Mouse (Mus musculus): ENCODE data around the gene Crygn.

Gene Crygn

DNA sequence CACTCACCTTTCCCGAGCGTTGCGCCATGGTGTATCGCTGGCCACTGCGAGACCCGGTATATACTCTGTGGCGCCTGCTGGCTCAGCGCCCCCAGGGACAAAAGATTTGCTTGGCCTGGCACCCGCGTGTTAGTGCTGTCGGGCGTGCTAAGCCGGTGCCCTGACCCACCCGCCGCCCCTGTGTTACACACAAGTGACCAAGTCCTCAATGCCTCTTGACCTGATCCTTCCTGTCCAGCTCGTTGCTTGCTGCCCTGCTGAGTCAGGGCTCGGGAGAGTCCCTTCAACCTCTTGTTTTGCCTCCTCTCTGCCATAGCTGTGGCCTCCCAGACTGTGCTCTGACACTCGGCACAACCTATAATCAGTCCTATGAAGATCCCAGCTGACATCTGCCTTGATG, at the start of gene Crygn:
Gene Crygn, minus strand, starts transcription at position 193 of the 400 bp plus-strand sequence.
- 66% methylated on average over 18 of the region's 18 CpGs for WGBS

DNA sequence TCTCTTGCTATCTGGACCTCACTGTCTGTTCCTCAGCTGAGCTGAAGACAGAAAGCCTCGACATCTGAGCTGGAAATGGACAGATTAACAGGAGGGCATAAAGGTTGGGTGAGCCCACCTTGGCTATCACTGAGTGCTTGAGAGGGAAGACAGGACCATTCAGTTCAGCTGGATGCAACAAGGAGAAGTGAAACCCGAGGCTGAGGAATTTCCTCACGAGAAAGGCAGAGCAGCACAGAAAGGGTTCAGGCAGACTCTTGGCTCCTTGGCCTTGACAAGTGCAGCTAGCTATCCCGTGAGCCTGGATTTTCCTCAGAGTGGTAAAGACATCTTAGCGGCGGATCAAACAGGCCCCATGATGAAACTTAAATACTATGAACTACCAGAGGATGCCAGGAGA, 47.4 kb upstream of the Crygn start:
- 80% methylated on average over 6 of the region's 6 CpGs for WGBS

DNA sequence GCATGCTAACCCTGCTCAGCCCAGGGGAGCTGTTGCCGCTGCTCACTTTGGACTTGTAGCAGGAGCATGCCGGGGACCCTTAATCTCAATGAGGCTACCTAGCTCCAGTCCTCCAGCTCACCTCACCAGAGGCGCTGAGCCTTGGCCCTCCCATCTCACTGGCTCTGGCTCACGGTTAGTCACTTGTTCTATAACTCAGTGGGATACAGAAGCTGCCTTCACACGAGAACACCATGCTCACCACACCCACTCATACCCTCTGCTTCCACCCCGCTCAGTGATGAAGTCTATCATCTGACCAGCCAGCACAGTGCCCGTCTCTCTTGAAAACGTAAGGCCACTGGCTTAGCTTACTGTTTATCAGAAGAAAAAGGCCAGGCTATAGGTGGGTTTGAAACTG, 46.9 kb upstream of the Crygn start:
- 61% methylated on average over 8 of the region's 8 CpGs for WGBS

DNA sequence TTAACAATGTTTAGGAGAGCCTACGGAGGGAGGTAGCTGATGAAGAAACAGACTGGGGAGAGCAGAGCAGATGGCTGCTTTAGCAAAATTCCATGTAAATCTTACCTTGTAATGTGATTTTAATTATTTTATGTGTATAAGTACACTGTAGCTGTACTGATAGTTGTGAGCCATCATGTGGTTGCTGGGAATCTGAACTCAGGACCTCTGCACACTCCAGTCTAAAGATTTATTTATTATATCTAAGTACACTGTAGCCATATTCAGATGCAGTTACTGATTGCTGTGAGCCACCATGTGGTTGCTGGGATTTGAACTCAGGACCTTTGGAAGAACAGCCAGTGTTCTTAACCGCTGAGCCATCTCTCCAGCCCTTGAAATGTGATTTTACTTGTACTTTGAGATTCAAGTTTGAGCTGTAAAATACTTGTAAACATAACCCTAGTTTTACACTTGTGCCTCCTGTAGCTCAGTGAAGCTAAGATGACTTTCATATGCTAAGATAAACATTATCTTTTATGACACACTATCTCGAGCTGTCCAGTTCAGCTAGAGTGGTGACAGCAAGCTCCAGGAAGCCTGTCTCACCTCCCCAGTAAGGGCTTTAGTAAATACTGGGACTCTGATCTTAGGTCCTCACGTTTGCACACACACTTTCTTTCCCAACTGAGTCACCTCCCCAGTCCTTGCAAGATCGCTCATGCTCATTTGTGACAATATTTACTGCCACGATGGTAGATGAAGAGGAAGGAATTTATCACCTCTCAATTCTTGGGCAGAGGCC, 44.2 kb upstream of the Crygn start:
- WGBS = 81% methylated on average over 6 of the region's 6 CpGs

DNA sequence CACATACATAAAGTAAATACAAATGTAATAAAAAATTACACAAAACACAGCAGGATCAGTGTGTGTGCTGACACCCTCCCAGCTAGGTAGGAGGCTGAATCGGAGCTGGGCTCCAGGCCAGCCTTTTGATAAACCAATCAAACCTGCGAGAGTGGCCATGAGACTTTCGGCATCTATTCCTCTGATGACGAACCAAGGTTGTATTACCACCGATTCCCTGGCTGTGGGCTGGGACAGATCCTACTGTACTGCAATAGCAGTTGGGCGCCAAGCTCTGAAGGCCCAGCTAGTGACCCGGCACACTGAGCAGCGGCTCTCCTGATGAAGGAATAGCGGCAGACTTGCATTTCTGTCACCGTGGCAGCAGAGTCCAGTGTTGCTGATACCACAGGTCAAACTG, 40.8 kb upstream of the Crygn start:
- 61% methylated on average over 10 of the region's 10 CpGs for WGBS

DNA sequence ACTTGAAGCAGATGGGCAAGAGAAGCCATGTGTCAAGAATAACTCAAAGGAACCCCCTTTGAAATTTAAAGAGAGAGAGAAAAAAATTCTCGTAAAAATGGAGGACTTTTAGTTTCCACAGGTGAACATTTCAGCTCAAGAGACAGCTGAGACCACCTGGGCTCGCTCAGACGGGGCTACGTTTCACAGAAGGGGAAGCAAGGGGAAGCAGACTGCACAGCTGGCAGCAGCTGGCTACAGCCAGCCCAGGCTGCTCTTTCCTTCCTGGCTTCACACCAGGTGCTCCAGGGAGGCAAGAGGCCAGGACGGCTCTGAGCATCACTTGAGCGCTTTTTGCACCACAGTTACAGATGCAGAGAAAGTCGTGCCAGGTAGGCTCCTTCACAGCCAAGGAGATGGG, 40.0 kb upstream of the Crygn start:
- 53% methylated on average over 7 of the region's 7 CpGs for WGBS

DNA sequence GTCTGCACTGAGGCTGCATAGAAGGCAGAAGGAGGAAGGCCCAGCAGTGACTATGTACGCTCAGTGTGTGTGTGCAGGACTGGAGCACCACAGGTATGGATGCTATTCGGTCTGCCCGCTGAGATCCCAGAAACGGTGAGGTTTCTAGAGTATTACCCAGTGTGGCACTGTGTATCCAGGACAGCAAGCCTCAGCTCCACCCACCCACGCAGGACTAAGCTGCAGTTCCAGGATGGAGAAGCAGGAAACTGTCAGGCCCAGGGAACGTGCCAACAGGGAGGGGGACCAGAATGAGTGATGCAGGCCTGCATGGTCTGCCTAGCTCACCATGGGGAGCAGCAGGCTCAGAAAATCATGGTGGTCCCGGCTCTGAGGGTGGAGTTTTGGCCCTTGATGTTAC, 35.2 kb upstream of the Crygn start:
- 58% methylated on average over 7 of the region's 7 CpGs for WGBS

DNA sequence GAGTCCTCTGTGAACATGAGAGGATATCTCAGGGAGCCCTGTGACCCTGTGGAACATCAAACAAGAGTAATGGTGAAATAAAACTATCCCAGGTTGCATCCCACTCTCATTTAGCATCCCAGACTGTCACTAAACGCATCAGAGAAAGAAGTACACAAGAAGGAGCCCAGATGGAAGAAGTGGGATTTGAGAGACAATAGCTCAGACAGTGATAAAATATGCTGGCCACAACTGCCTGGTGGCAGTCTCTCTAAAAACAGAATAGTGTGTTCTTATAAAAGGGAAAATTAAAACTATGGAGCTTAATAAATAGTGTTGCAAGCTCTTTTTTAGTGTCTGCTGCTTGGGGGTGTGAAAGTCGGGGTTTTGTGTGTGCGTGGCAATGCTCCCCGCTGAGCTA, 25.1 kb upstream of the Crygn start:
- WGBS = 55% methylated on average over 4 of the region's 4 CpGs

DNA sequence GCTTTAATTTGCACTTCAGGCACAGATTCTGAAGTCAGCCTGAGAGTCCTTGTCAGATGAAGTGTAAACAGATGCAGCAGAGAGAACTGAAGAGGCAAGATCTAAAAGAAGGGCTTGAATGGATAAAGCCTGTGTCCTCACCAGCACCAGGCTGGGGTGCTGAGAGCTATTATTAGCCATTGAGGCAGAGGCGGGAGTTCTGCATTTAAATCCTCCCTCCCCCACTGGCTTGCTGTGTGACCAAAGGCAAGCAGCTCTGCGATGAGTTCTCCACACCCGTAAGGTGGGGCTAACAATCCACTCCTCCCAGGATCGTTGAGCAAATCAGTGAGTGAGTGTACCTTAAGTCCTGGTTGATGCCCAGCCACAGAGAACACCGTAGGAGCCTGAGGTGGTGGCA, 23.2 kb upstream of the Crygn start:
- 19% methylated on average over 5 of the region's 5 CpGs for WGBS

DNA sequence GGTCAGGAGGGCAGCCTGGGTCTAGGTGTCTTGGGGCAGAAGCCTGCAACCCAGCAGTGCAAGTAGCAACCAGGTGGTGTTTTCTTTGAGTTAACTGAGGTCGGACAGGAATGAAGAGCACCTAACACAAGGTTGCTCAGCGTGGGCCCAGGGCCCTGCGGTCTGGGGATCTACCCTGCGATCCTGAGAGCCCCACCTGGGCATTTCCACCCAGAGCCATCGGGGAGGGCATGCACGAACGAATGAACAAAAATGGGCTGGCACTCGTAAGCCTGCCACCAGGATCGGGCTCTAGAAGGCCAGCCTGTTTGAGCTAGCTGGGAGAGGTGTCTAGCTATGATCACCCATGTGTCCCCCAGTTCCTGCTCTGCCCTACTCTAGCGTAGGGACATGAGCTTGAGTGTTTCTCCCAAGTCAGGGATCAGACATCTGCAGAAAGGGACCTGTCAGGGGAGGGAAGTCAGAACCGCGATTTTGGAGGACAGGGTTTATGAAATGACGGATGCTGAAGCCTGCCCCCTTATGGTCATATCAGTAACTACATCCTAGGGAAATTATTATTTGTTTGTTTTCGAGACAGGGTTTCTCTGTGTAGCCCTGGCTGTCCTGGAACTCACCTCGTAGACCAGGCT, 22.2 kb upstream of the Crygn start:
- 45% methylated on average over 15 of the region's 15 CpGs for WGBS

DNA sequence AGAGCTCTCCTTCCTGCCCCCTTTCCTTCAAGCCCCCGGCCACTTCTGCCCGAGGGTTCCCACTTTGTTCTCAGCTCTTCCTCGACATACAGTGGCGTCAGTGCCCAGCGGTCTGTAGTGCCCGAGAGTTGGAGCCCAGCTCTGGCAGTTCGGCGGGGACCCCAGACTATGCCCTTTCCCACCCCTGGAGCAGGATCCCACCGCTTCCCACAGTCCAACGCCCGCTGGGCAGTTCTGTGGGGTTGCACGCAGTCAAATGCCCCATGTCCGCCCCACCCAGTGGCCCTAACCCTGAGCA, 21.0 kb upstream of the Crygn start:
- WGBS = 57% methylated on average over 13 of the region's 13 CpGs

DNA sequence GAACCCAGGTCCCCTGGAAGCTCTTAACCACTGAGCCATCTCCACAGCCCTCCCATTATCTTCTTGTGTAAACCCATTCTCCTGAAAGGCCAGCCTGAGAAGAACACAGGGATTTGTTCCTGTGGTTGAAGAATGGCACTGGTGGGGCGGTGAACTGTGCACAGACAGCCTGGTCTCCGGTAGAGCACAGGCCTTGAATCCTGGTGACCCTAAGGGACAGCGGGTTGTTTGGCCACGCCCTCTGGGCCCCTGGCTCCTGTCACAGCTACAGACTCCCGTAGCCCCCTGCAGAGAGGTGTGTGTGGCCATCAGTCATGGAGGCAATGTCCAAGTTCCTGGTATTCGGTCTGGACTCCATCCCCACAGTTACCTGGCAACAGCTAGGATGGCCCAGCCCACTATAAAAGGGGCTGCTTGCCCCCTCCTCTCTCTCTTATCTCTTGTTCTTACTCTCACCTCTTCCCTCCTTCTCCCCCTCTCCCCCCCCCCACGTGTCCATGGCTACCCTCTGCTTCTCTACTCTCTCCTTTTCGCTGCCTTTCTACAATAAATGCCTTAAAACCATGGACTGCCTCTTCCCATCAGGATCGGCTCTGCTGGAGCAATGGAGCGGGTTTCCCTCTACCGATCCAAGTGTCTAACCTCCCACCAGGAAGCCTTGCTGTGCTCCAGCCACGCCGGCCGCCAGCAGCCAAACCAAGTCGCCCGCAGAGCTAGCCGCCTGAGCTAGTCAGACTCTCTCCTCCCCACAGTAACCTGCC, 20.5 kb upstream of the Crygn start:
- 31% methylated on average over 17 of the region's 17 CpGs for WGBS

DNA sequence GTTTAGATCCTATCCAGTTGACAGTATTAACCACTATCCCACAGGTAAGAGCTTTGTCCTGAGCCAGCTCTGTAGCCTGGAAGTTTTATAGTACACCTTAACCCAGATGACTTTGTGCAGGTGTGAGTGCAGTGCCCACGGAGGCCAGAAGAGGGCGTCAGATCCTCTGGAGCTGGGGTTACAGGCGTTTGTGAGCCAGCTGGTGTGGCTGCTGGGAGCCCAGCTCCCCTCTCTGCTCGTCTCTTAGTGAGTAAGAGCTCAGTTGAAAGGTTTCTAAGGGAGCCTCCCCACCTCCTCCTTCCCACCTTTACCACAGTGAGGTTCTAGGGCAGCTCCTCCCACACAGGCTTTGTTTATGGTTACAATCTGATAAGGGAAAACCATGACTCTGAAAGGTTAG, 18.9 kb upstream of the Crygn start:
- WGBS = 73% methylated on average over 4 of the region's 4 CpGs

DNA sequence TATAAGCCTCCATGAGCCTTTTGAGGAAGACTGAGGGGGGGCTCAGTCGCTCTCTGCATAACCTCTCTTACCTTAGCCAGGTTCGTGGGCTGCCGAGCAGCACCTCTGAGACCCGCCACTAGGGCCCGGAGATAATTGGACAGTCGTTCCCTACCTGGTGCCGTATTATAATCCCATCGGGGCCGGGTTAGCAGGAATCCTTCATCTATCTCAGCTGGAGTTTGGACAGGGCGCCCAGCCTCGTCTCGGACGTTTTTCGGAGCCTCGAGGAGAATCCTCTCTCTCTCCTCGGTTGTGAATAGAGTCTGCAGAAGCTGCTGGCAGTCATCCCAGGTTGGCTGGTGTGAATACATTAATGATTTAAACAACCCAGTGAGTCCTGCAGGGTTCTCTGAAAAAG, 16.7 kb upstream of the Crygn start:
- 34% methylated on average over 16 of the region's 16 CpGs for WGBS

DNA sequence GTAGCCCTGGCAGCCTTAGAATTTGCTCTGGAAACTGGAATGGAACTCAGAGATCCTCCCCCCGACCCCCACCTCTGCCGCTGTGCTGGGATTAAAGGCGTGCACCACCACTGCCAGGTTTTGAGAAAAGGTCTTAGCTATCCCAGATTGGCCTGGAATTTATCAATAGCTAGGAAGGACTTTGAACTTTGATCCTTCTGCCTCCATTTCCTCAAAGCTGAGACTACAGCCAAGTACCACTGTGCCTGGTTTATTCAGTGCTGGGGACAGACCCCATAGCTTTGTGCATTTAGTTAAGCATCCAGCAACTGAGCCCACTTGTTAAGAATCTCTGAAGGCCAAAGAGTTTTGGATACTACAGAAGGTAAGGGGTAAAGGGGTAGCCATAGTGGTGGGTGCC, 877 bp downstream of the Crygn start:
- 72% methylated on average over 3 of the region's 3 CpGs for WGBS

DNA sequence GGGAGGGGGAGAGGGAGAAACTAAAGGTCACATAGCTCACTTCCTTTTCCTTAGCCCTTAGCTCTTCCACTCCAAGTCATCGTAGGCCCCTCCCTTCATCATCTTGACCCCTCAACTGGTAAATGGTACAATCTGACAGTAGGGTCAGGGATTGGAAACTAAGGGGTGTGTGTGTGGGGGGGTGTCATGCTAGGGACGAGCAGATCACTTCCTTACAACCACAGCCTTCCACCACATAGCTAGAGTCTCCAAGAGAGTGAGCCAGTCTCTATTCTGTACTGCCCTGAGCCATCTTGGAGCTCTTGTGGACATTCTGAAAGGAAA, 5.7 kb downstream of the Crygn start:
- WGBS = 35% methylated on average over 2 of the region's 2 CpGs

DNA sequence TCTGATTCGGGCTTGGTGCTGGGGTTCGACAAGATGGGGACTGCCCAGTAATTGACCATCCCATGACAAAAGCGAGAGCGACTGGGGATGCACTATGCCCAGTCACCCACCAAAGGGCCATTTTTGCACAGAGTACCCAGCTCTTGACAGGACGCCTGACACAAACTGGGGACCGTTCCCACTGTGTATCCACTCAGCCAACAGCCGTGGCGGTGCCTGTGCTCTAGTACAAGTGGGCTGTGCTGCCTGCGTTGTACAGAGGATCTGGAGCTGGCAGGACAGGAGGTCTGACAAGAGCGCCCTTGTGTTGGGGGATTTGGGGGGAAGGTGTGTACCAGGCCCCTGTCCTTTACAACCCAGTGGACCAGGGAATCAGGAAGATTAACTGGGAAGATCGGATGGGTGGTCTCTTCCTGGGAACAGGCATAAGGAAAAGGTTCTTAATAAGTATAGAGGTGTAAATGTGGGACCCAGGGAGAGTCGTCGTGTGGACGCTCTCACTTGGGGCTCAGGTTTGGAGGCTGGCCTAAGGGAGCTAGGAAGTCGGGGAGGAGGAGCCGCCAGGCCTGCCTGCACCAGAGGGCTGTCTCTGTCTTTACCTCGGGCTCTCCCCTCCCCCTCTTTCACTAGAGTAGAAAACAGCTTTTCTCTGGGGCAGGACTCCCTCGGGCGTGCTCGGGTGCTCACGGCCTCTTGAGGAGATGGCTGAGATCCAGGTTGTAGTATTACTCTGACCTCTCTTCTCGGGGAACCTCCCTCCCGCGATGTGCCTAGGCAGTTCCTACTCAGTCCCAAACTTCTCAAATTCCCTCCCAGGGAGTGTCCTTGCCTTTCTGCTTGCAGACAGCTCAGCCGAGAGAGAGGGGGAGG, 6.3 kb downstream of the Crygn start:
- 5% methylated on average over 25 of the region's 25 CpGs for WGBS

DNA sequence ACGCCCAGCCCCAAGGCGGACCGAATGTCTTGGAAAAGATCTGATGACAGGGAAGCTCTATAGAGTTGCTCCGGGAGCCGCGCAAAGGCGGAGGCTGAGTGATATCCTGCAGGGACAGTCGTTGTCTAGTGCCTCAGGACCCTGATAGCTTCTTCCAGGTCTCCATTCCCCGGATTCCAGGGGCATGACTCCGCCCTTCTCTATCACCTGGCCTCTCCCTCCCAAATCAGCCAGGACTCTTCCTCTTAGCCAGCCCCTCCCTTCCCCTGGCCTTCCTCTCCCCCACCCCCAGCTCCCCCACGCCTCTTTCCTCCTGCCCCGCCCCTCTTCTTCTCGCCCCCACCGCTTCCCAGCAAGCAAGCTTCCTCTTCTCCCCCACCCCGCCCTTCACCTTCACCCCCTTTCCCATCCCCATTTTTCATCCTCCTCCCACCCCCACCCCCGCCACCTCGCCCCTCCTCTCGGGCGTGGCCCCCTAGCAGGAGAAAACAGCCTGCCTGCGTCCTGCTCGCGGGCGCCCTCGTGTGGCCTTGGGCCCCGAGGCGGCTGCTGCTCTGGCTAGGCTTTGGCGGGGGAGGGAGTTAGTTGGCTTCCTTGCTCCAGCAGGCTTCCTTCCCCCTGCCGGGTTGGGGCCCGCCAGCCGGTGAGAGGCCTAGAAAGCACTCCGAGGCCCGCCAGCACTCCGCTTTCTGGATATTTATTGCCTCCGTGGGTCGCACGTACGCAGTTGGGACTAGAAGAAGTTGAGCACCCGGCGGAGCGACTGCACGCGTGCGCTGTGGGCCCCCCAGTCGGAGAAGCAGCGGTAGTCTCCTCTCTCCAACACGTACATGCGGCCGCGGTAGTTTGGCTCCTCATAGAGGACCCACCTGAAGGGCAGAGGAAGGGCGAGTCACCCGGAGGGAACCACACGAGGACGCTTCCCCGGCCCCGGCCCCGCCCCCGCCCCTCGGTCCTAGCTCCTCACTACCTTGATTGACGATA, 7.2 kb downstream of the Crygn start:
- WGBS = 2% methylated on average over 57 of the region's 59 CpGs

DNA sequence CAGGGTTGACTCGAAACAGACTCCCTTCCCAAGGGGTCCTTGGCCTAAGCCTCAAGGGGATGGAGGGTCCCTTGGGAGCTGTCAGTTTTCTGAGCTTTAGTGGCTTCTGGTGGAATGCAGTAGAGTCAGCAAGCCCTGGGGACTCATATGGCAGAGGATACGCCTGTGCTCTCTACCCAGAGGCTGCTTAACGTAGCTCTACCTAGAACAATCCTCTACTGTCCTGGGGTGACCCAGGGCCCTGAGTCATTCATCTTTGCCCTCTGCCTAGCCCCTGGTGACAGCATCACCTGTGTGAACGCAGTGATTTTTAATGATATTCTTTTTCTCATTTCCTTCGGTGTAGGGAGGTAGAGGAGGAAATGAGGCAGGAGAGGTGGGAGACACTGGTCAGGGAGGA, 8.1 kb downstream of the Crygn start:
- WGBS = 77% methylated on average over 5 of the region's 5 CpGs

DNA sequence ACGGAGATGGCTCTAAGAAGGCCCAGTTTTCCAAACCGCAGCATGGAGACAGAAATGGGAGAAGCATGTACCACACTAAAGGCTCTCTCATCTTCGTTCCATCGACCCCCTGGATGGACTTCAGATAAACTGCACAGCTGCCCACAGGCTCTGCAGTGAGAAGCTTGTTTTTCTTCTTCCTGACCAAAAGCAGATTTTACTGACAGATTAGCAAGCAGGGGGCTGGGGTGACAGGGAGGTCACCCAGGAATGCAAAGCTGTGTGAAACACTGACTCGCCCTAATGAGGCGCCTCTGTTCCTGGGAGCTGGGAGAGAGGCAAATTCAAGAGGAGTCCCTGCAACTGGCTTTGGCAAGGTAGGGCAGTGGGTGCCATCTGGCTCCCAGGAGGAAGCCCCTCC, 10.3 kb downstream of the Crygn start:
- WGBS = 53% methylated on average over 6 of the region's 6 CpGs

DNA sequence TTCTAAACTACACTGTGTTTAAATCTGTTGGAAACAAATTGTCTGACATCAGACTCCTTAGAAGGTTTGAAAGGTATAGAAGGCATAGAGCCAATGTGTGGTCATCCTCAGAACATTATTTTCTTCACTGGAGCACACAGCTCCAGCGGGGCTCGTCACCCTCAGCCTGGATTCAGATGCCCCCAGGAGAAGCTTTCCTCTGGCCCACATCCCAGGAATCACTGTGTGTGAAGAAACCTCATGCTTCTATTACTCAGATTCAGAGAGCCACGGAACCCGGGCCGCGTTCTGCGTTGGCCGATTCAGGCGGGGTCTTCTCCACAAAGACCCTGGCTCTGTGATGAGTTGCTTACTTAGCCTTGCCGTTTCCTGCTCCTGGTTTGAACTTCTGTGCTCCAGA, 13.9 kb downstream of the Crygn start:
- WGBS = 90% methylated on average over 10 of the region's 10 CpGs
